Mouse (Mus musculus) thymus, adult 2 months (tissue): Measurements from ENCODE around the gene Sycp2.

ENCODE experiments used
- CTCF ChIP-seq: fragments of 200-500 bp; IDR thresholded peaks from 2 replicates; pipeline ENCODE4 v1.5.1; 2012; ENCODE audit warnings: mild to moderate bottlenecking, control low read depth, low read length, moderate library complexity, borderline replicate concordance; ENCODE audit not compliant: control insufficient read depth, poor library complexity, insufficient read depth; ENCODE audit errors: extremely low read depth
- POLR2A ChIP-seq: fragments of 200-500 bp; IDR thresholded peaks from 2 replicates; pipeline ENCODE4 v1.6.1; 2012; ENCODE audit warnings: mild to moderate bottlenecking, low read length, control low read depth, moderate library complexity; ENCODE audit not compliant: control insufficient read depth, poor library complexity, insufficient read depth; ENCODE audit errors: extremely low read depth

DNA sequence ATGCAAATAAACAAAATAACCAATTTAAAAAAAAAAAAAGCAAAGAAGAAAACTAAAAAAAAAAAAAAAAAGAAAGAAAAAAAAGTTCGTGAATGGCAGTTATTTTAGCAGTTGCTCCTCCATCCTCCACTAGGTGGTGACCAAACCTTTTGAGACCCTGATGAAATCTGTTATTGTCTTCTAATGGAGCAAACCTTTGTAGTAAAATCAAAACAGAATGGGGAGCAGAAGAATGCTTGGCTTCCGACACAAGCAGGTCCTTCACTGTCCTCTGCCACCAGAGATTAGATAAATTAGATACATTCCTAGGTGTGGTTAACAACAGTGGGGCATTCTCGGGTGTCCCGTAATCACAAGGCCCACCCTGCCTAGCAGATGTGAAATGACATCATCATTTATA lies 18.7 kb upstream of the Sycp2 start:
- TF ChIP-seq CTCF (no peak), POLR2A (no peak)
